Mouse (Mus musculus): ENCODE measurements around the gene Hspa1l. TPM values are rescaled to one million over a fixed set of nuclear protein-coding genes. Genes with fewer than 3 reads are reported as not detected.
"Not testable (repeated sequence)": the region's sequence is repeated elsewhere in the genome, so short reads cannot be mapped to it uniquely, and the experiment has no call there.

Hspa1l gene
- polyA plus RNA-seq, 1 experiment from 2014 or later = 0.71 TPM

DNA sequence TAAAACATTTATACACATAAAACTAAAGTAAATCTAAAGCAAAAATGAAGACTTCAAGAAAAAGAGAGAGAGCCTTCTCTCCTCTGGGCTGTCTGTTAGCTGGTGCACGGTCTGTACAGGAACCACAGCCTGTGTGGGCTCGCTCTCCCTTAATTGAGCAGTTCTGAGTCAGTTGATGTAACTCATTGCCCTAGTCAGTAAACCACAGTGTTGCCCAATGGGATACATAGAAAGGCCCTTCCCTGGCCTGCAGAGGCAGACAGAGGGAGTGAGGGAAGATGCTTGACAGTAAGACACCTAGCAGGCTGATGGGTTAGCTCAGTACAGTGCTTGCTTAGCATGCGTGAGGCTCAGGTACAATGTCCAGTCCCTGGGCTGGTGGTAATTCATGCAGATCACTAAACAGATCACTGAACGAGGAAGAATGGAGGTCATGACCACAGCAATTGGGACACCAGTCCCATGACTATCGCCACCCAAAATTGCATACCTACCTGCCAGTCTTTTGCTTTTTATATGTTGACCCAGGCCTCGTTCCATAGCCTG, 34.5 kb upstream of the Hspa1l start:
- WGBS = 76% methylated on average over 6 of the region's 6 CpGs

DNA sequence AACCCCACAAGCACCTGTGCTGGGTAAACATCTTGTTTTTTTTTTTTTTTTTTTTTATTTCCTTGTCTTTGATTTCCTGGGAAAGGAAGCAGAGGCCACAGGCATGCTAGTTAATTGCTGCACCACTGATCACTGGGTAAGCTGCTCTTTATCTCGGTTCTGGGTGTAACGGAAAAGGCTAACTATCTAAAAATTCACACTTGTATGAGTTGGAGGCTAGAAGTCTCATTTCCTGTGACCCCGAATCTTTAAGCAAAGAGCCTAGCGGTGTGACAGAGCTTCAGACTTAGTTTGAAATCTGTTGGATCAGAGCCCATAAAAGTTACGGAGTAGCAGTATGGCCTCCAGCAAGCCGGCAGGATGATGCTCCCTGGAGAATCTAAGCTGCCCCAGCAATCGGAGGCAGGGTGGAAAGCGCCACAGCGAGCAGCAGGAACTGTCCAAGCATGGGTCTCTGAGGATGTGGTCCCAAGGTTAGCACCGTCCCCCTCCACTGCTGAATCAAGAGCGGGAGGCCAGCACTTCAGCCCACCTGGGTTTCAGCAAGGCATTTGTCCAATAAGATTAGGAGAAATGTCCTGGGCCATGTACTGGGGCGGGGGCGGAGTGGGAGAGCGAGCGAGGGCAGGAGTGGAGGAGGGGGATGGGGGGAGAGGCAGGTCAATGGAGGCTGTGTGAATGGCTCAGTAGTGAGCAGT, 31.0 kb upstream of the Hspa1l start:
- H3K9ac ChIP-seq = peak overlapping the region; percentile 7; the same call in 1 of the 2 replicates
- peaks cover 18% of the 10 kb centered on the region for H3K4me1 ChIP-seq
- H3K4me3 ChIP-seq (replicated peaks) = peak overlapping the region; percentile 25
- no peak overlapping the region for H3K27ac ChIP-seq (replicated peaks)
- H3K36me3 ChIP-seq = no peaks in the 10 kb centered on the region
- 7% methylated on average over 15 of the region's 15 CpGs for WGBS
- H3K9me3 ChIP-seq (replicated peaks) = no peaks in the 10 kb centered on the region
- no peaks in the 10 kb centered on the region for H3K27me3 ChIP-seq
- ATAC-seq (ENCODE audit: insufficient number of reproducible peaks, low FRiP score, low TSS enrichment, low read depth) = no peak
- H3K4me2 ChIP-seq (replicated peaks) = peak overlapping the region; percentile 46

More for the DNA sequence above, 34.5 kb upstream of the Hspa1l start:
- no peak overlapping the region for H3K4me3 ChIP-seq (replicated peaks)
- H3K4me1 ChIP-seq = peaks cover 17% of the 10 kb centered on the region
- no peak for ATAC-seq (ENCODE audit: insufficient number of reproducible peaks, low FRiP score, low TSS enrichment, low read depth)
- H3K4me2 ChIP-seq (replicated peaks) = no peak overlapping the region
- H3K27me3 ChIP-seq = no peaks in the 10 kb centered on the region
- no peak overlapping the region for H3K27ac ChIP-seq (replicated peaks)
- H3K36me3 ChIP-seq = 0 out of 2 replicates have a peak, but pooled peaks cover 7% of the 10 kb centered on the region
- no peaks in the 10 kb centered on the region for H3K9me3 ChIP-seq (replicated peaks)
- no peak overlapping the region for H3K9ac ChIP-seq

DNA sequence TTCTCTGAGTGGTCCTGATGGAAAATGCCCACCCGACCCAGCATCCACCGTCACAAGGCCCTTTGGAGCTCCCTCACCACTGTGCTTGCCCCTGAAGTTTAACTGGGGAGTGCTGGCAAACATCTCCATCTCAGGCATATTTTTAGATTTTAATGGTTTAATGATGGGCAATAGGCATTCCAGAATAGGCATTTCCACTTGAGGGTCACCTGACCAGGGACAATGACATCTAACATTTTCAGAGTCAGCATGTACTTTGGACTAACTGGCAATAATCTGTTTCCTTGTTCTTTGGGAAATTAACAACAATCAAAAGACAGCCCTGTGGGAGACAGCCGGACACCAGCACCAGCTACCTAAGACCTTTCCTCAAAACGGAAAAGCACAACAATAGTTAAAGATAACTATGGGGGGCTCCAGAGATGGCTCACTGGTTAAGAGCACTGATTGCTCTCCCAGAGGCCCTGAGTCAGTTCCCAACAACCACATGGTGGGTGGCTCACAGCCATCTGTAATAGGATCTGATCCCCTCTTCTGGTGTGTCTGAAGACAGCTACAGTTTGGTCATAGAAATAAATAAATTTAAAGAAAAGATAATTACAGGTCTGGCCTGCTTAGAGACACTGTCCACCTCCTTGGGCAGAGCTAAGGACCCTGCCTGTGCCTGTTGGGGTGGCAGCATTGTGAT, 29.2 kb upstream of the Hspa1l start:
- Histone ChIP-seq H3K9me3 (replicated peaks) (no peaks in the 10 kb centered on the region), H3K27ac (replicated peaks) (no peak overlapping the region), H3K27me3 (no peaks in the 10 kb centered on the region), H3K4me1 (peaks cover 18% of the 10 kb centered on the region), H3K4me3 (replicated peaks) (no peak overlapping the region), H3K9ac (no peak overlapping the region), H3K4me2 (replicated peaks) (no peak overlapping the region), H3K36me3 (no peaks in the 10 kb centered on the region)
- no peak for ATAC-seq (ENCODE audit: insufficient number of reproducible peaks, low FRiP score, low TSS enrichment, low read depth)
- 82% methylated on average over 4 of the region's 4 CpGs for WGBS

DNA sequence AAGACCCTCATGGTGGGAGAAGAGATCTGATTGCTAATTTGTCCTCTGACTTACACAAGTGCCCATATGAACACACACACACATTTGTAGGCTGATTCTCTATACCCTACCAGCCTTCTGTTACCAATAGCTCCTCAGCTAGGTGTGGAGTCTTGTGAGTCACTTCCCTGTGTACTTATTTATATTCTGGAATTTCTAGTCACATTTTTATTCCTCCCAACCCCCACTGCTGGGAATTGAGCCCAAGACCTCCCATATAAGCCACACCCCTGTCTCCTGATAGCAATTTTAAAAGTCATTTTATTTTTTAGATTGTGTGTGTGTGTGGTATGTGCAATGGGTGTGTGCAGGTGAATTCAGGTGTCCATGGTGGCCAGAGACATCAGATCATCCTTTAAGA, 28.1 kb upstream of the Hspa1l start:
- H3K27me3 ChIP-seq = no peaks in the 10 kb centered on the region
- ATAC-seq (ENCODE audit: insufficient number of reproducible peaks, low FRiP score, low TSS enrichment, low read depth) = no peak
- H3K9me3 ChIP-seq (replicated peaks) = no peaks in the 10 kb centered on the region
- H3K27ac ChIP-seq (replicated peaks) = no peak overlapping the region
- no peak overlapping the region for H3K4me3 ChIP-seq (replicated peaks)
- no peak overlapping the region for H3K9ac ChIP-seq
- H3K36me3 ChIP-seq = peaks cover 5% of the 10 kb centered on the region; the same call in 1 of the 2 replicates
- no peak overlapping the region for H3K4me2 ChIP-seq (replicated peaks)
- H3K4me1 ChIP-seq = peaks cover 18% of the 10 kb centered on the region

- Histone ChIP-seq H3K4me1 (peaks cover 29% of the 10 kb centered on the region), H3K9ac (no peak overlapping the region), H3K27ac (replicated peaks) (no peak overlapping the region), H3K4me2 (replicated peaks) (no peak overlapping the region), H3K27me3 (no peaks in the 10 kb centered on the region), H3K4me3 (replicated peaks) (no peak overlapping the region), H3K9me3 (replicated peaks) (no peaks in the 10 kb centered on the region), H3K36me3 (peaks cover 21% of the 10 kb centered on the region)
- 90% methylated on average over 5 of the region's 5 CpGs for WGBS
- no peak for ATAC-seq (ENCODE audit: insufficient number of reproducible peaks, low FRiP score, low TSS enrichment, low read depth)
Measured at GRCm38 (mm10) chr17:34946486-34947140, 25.9 kb upstream of the Hspa1l start.

DNA sequence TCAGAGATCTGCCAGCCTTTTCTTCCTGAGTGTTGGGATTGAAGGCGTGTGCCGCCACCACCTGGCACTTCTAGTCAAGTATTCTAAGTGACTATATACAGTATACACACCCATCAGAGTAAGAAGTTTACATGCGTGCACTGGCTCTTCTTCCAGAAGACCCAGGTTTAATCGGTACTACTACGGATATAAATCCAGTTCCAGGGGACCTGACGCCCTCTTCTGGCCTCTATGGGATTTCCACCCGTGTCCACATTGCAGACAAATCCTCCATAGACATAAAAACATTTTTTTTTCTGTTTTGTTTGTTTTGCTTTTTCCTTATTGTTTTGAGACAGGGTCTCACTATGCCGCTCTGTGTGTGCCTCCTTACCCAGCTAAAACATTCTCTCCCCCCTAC, 24.9 kb upstream of the Hspa1l start:
- Histone ChIP-seq H3K4me3 (replicated peaks) (no peak overlapping the region), H3K36me3 (peaks cover 21% of the 10 kb centered on the region), H3K27me3 (no peaks in the 10 kb centered on the region), H3K9me3 (replicated peaks) (no peaks in the 10 kb centered on the region), H3K9ac (no peak overlapping the region), H3K27ac (replicated peaks) (no peak overlapping the region), H3K4me1 (peaks cover 24% of the 10 kb centered on the region), H3K4me2 (replicated peaks) (no peak overlapping the region)
- 22% methylated on average over 8 of the region's 8 CpGs for WGBS
- no peak for ATAC-seq (ENCODE audit: insufficient number of reproducible peaks, low FRiP score, low TSS enrichment, low read depth)

DNA sequence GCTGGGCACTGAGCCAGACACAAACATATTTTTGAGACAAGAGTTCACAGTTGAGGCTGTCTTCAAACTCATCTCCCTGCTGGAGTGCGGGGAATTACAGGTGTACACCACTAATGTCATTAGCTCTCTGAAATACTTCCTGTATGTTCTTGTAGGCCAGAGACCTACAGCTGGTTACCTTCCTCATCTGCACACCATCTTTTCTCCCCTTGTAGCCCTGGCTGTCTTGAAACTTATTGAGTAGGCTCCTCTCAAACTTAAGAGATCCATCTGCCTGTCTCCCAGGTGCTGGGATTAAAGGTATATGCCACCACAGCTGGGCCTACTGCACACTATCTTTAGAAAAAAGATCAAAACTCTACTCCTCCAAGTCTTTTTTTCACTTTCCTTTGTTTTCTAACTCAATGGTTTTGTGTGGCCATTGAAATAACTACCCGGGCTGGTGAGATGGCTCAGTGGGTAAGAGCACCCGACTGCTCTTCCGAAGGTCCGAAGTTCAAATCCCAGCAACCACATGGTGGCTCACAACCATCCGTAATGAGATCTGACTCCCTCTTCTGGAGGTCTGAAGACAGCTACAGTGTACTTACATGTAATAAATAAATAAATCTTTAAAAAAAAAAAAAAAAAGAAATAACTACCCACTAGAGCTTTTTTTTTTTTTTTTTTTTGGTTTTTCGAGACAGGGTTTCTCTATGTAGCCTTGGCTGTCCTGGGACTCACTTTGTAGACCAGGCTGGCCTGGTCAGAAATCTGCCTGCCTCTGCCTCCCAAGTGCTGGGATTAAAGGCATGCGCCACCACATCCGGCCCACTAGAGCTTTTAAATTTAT, 23.6 kb upstream of the Hspa1l start:
- WGBS = 58% methylated on average over 9 of the region's 9 CpGs
- Histone ChIP-seq H3K36me3 (peaks cover 21% of the 10 kb centered on the region), H3K4me1 (peaks cover 19% of the 10 kb centered on the region), H3K27ac (replicated peaks) (peak overlapping the region; percentile 34; the same call in 1 of the 2 replicates)
- not testable (repeated sequence) for H3K4me3 ChIP-seq (replicated peaks); ATAC-seq (ENCODE audit: insufficient number of reproducible peaks, low FRiP score, low TSS enrichment, low read depth); H3K4me2 ChIP-seq (replicated peaks); H3K9me3 ChIP-seq (replicated peaks); H3K9ac ChIP-seq; H3K27me3 ChIP-seq

GRCm38 (mm10) chr17:34949553-34949969, 22.9 kb upstream of the Hspa1l start:
- Histone ChIP-seq H3K27ac (replicated peaks) (no peak overlapping the region), H3K36me3 (peaks cover 21% of the 10 kb centered on the region), H3K9ac (no peak overlapping the region), H3K9me3 (replicated peaks) (no peaks in the 10 kb centered on the region), H3K4me3 (replicated peaks) (no peak overlapping the region), H3K27me3 (no peaks in the 10 kb centered on the region), H3K4me1 (peaks cover 14% of the 10 kb centered on the region), H3K4me2 (replicated peaks) (no peak overlapping the region)
- ATAC-seq (ENCODE audit: insufficient number of reproducible peaks, low FRiP score, low TSS enrichment, low read depth) = no peak
- WGBS = 39% methylated on average over 4 of the region's 4 CpGs

DNA sequence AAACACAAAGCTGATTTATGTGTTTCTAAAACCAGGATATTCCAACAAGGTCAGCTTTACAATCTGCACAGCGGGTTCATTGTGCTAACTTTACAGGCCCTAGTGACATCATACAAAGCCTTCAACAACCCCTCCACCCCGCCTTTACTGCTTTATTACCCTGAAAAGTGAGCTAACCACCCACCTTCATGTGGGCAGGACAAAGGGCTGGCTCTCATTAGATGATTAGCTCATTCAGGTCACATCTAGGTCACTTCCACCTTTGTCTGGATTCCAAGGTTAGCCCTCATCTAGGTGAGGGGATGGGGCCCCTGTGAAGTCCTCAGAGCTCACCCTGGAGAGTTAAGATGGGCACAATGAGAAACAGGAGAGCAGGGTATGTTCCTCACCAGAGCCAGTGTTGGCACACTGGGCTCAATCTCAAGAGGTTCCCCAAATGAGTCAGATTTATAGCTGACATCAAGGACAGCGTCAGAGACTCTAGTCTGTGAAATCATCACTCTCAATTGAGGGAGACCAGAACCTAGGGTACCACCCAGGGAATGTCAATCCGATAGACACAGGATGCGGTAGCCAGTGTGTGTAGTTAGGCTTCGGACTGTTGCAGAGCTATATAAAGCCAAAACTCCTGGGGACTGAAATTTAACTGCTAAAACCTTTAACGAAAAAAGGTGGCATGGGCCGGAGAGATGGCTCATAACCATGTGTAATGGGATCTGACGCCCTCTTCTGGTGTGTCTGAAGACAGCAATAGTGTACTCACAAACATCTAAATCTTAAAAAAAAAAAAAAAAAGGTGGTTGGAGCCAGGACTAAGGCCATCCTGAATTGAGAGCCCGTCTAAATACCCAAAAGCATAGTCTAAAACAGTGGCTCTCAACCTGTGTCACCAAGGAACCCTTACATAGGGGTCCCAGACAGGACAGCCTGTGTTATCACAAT, 21.7 kb upstream of the Hspa1l start:
- Histone ChIP-seq H3K4me3 (replicated peaks) (peak overlapping the region; percentile 97), H3K36me3 (peaks cover 21% of the 10 kb centered on the region), H3K9me3 (replicated peaks) (no peaks in the 10 kb centered on the region), H3K9ac (peak overlapping the region; percentile 99), H3K27ac (replicated peaks) (peak overlapping the region; percentile 93), H3K27me3 (no peaks in the 10 kb centered on the region), H3K4me2 (replicated peaks) (peak overlapping the region; percentile 72), H3K4me1 (peaks cover 13% of the 10 kb centered on the region)
- no peak for ATAC-seq (ENCODE audit: insufficient number of reproducible peaks, low FRiP score, low TSS enrichment, low read depth)
- 25% methylated on average over 10 of the region's 10 CpGs for WGBS
